Mouse (Mus musculus): ENCODE data around the gene Auts2. TPM values are rescaled to one million over a fixed set of nuclear protein-coding genes. Genes with fewer than 3 reads are reported as not detected.

The Auts2 gene
- polyA plus RNA-seq, 1 experiment from 2014 or later = 71.4 TPM

GRCm38 (mm10) chr5:132400556-132400955 is 142.6 kb downstream of the Auts2 start:
- ATAC-seq (replicated peaks; ENCODE audit: low FRiP score) = no peak
- Histone ChIP-seq H3K4me1 (replicated peaks; ENCODE audit: control insufficient read depth, insufficient read depth, low read length) (peaks cover 15% of the 10 kb centered on the region), H3K4me2 (ENCODE audit: low read depth, low read length, severe bottlenecking) (no peak overlapping the region), H3K36me3 (ENCODE audit: control insufficient read depth, insufficient read depth, low read length) (no peaks in the 10 kb centered on the region), H3K9me3 (ENCODE audit: control insufficient read depth, low read length) (no peaks in the 10 kb centered on the region), H3K27ac (ENCODE audit: low read depth, low read length) (no peak overlapping the region), H3K27me3 (ENCODE audit: control insufficient read depth, insufficient read depth, low read length) (no peaks in the 10 kb centered on the region), H3K4me3 (ENCODE audit: low read depth, low read length) (no peak overlapping the region), H3K9ac (ENCODE audit: low read length) (no peak overlapping the region)
- 87% methylated on average over 10 of the region's 10 CpGs for WGBS
- no peak for DNase-seq (ENCODE audit: low spot score)

DNA sequence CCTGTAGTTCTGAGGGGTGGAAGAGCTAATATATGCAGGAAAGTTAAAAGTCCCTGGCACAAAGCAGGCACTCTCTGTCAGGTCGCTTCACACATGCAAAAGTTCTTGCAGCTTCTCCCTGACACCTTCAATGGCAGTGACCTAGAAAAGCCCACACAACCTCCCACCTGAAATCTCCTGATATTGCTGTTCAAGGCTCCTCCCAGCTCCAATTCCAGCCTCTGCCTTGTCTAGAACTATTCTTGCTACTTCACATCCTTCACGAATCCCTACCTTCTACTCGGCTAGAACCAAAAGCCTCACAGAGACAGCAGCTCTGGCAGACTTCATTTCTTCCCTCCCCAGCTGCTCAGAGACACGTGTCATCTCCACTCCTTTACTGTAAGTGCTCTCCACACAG is 143.7 kb downstream of the Auts2 start:
- 48% methylated on average over 4 of the region's 4 CpGs for WGBS
- peaks cover 17% of the 10 kb centered on the region for H3K4me1 ChIP-seq (replicated peaks; ENCODE audit: control insufficient read depth, insufficient read depth, low read length)

DNA sequence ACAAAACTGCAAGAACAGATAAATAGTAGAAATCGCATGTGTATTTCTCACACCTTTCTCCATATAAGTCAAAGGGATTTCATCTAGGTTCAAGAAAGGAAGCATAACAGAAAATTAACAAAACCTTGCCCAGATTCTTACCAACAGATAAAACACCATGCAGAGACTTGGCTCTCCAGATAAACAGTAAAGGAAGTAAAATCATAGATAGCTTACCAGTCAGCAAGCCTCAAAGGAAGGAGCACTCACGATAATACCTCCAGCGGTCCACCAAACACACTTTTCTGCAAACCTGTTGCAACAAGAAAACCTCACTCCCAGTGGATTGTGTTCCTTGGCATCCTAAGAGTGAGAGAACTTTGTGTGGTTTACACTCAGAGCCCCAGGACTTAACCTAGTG is 147.2 kb downstream of the Auts2 start:
- Histone ChIP-seq H3K4me1 (replicated peaks; ENCODE audit: control insufficient read depth, insufficient read depth, low read length) (peaks cover 21% of the 10 kb centered on the region), H3K36me3 (ENCODE audit: control insufficient read depth, insufficient read depth, low read length) (no peaks in the 10 kb centered on the region), H3K4me2 (ENCODE audit: low read depth, low read length, severe bottlenecking) (no peak overlapping the region), H3K9ac (ENCODE audit: low read length) (no peak overlapping the region), H3K4me3 (ENCODE audit: low read depth, low read length) (no peak overlapping the region), H3K9me3 (ENCODE audit: control insufficient read depth, low read length) (no peaks in the 10 kb centered on the region), H3K27me3 (ENCODE audit: control insufficient read depth, insufficient read depth, low read length) (no peaks in the 10 kb centered on the region), H3K27ac (ENCODE audit: low read depth, low read length) (no peak overlapping the region)
- ATAC-seq (replicated peaks; ENCODE audit: low FRiP score) (no peak), DNase-seq (ENCODE audit: low spot score) (no peak)
- WGBS = 93% methylated on average over 3 of the region's 3 CpGs

More for the DNA sequence above, 143.7 kb downstream of the Auts2 start:
- H3K9ac ChIP-seq (ENCODE audit: low read length) = no peak overlapping the region
- H3K27me3 ChIP-seq (ENCODE audit: control insufficient read depth, insufficient read depth, low read length) = no peaks in the 10 kb centered on the region
- no peak for DNase-seq (ENCODE audit: low spot score)
- no peak overlapping the region for H3K27ac ChIP-seq (ENCODE audit: low read depth, low read length)
- no peak overlapping the region for H3K4me3 ChIP-seq (ENCODE audit: low read depth, low read length)
- no peaks in the 10 kb centered on the region for H3K9me3 ChIP-seq (ENCODE audit: control insufficient read depth, low read length)
- H3K36me3 ChIP-seq (ENCODE audit: control insufficient read depth, insufficient read depth, low read length) = no peaks in the 10 kb centered on the region
- ATAC-seq (replicated peaks; ENCODE audit: low FRiP score) = no peak
- no peak overlapping the region for H3K4me2 ChIP-seq (ENCODE audit: low read depth, low read length, severe bottlenecking)

- WGBS = 42% methylated on average over 6 of the region's 6 CpGs
- Histone ChIP-seq H3K4me2 (ENCODE audit: low read depth, low read length, severe bottlenecking) (no peak overlapping the region), H3K9me3 (ENCODE audit: control insufficient read depth, low read length) (no peaks in the 10 kb centered on the region), H3K9ac (ENCODE audit: low read length) (no peak overlapping the region), H3K27ac (ENCODE audit: low read depth, low read length) (no peak overlapping the region), H3K27me3 (ENCODE audit: control insufficient read depth, insufficient read depth, low read length) (no peaks in the 10 kb centered on the region), H3K4me3 (ENCODE audit: low read depth, low read length) (no peak overlapping the region), H3K4me1 (replicated peaks; ENCODE audit: control insufficient read depth, insufficient read depth, low read length) (peaks cover 14% of the 10 kb centered on the region), H3K36me3 (ENCODE audit: control insufficient read depth, insufficient read depth, low read length) (no peaks in the 10 kb centered on the region)
- ATAC-seq (replicated peaks; ENCODE audit: low FRiP score) (no peak), DNase-seq (ENCODE audit: low spot score) (no peak)
Observed at GRCm38 (mm10) chr5:132394800-132395575, 148.2 kb downstream of the Auts2 start.

DNA sequence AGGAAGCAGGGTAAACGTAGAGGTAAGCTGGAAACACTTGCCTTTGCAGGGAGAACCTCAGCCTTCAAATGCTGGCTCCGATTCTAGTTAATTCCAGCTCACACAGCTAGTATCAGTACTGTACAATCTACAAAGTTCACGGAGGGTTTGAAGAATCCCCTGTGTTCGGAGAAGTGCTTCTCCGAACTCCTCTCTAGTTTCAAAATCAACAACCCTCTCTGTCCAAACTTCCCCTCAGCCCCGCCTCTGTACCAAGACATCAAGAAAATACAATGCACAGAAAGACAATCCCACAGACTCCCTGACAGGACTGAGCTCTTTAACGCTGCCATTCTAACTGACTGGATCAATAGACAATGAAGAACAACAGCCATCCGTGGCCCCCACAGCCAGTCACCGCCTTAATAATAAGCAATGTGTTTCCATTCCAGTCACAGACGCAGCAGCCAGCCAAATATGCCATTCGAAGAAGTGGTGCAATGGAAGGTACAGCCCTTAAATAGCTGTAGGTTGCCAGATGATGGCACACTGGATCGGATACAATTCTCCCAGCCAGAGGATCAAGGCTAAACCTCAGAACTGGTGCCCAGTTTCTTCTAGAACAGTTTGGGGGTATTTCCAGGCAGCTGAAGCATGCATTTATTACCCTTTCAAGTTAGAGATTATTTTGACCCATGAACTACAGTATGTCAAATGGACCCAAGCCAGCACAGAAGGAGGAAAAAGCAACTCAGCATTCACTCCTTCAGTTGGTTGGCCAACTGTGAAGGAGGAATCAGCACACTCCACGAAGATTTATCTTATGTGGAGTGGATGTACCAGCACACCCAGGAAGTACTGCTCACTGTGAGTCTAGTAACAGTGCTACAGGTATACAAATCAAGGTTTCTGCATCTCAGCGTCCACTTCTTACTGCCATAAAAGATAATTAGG is 151.0 kb downstream of the Auts2 start:
- Histone ChIP-seq H3K27me3 (ENCODE audit: control insufficient read depth, insufficient read depth, low read length) (no peaks in the 10 kb centered on the region), H3K4me2 (ENCODE audit: low read depth, low read length, severe bottlenecking) (no peak overlapping the region), H3K9me3 (ENCODE audit: control insufficient read depth, low read length) (no peaks in the 10 kb centered on the region), H3K27ac (ENCODE audit: low read depth, low read length) (no peak overlapping the region), H3K4me1 (replicated peaks; ENCODE audit: control insufficient read depth, insufficient read depth, low read length) (peaks cover 8% of the 10 kb centered on the region; the same call in 1 of the 2 replicates), H3K9ac (ENCODE audit: low read length) (no peak overlapping the region), H3K4me3 (ENCODE audit: low read depth, low read length) (no peak overlapping the region), H3K36me3 (ENCODE audit: control insufficient read depth, insufficient read depth, low read length) (no peaks in the 10 kb centered on the region)
- DNase-seq (ENCODE audit: low spot score) (no peak), ATAC-seq (replicated peaks; ENCODE audit: low FRiP score) (no peak)
- 56% methylated on average over 14 of the region's 14 CpGs for WGBS

GRCm38 (mm10) chr5:132388746-132389145 is 154.4 kb downstream of the Auts2 start:
- H3K4me1 ChIP-seq (replicated peaks; ENCODE audit: control insufficient read depth, insufficient read depth, low read length) = peaks cover 8% of the 10 kb centered on the region; the same call in 1 of the 2 replicates
- H3K9me3 ChIP-seq (ENCODE audit: control insufficient read depth, low read length) = no peaks in the 10 kb centered on the region
- no peaks in the 10 kb centered on the region for H3K27me3 ChIP-seq (ENCODE audit: control insufficient read depth, insufficient read depth, low read length)
- no peak overlapping the region for H3K27ac ChIP-seq (ENCODE audit: low read depth, low read length)
- H3K4me2 ChIP-seq (ENCODE audit: low read depth, low read length, severe bottlenecking) = no peak overlapping the region
- H3K4me3 ChIP-seq (ENCODE audit: low read depth, low read length) = no peak overlapping the region
- ATAC-seq (replicated peaks; ENCODE audit: low FRiP score) (no peak), DNase-seq (ENCODE audit: low spot score) (no peak)
- WGBS = 86% methylated on average over 5 of the region's 5 CpGs
- no peaks in the 10 kb centered on the region for H3K36me3 ChIP-seq (ENCODE audit: control insufficient read depth, insufficient read depth, low read length)
- no peak overlapping the region for H3K9ac ChIP-seq (ENCODE audit: low read length)

DNA sequence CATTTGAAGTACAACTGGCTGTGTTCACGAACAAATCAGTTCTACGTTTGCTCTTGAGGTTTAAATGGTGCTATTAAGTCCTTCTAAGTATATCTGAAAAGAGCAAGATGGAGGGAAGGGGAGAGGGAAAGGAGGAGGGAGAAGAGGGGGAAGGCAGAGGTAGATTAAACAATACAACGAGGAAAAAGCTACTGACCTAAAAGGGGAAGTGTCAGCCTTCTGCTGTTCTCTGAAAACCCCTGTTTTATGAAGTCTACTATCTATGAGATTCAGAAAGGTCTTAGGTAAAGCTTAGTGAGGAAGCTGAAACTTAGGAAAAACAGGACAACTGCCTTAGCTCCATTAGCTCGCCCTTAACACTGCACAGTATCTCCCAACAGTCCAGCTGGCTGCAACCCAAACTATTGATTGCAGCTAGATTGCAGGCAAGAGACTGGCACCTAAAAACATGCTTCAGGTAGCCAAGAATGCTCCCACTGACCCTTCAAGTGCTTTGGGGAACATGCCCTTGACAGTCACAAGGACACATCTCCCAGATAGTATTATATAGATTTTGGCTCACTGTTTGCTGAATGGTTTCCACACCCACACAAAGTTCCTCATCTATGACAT is 157.8 kb downstream of the Auts2 start:
- WGBS = 59% methylated on average over 4 of the region's 4 CpGs
- H3K9ac ChIP-seq (ENCODE audit: low read length) = no peak overlapping the region
- no peak for ATAC-seq (replicated peaks; ENCODE audit: low FRiP score)

GRCm38 (mm10) chr5:132380261-132380660 is 162.9 kb downstream of the Auts2 start:
- Histone ChIP-seq H3K4me2 (ENCODE audit: low read depth, low read length, severe bottlenecking) (no peak overlapping the region), H3K27ac (ENCODE audit: low read depth, low read length) (no peak overlapping the region), H3K9ac (ENCODE audit: low read length) (no peak overlapping the region), H3K36me3 (ENCODE audit: control insufficient read depth, insufficient read depth, low read length) (no peaks in the 10 kb centered on the region), H3K27me3 (ENCODE audit: control insufficient read depth, insufficient read depth, low read length) (no peaks in the 10 kb centered on the region), H3K9me3 (ENCODE audit: control insufficient read depth, low read length) (no peaks in the 10 kb centered on the region), H3K4me3 (ENCODE audit: low read depth, low read length) (no peak overlapping the region), H3K4me1 (replicated peaks; ENCODE audit: control insufficient read depth, insufficient read depth, low read length) (0 out of 2 replicates have a peak, but pooled peaks cover 2% of the 10 kb centered on the region)
- ATAC-seq (replicated peaks; ENCODE audit: low FRiP score) = no peak
- no peak for DNase-seq (ENCODE audit: low spot score)
- WGBS = 56% methylated on average over 5 of the region's 5 CpGs

More for the DNA sequence above, 157.8 kb downstream of the Auts2 start:
- no peak overlapping the region for H3K27ac ChIP-seq (ENCODE audit: low read depth, low read length)
- 0 out of 2 replicates have a peak, but pooled peaks cover 2% of the 10 kb centered on the region for H3K4me1 ChIP-seq (replicated peaks; ENCODE audit: control insufficient read depth, insufficient read depth, low read length)
- H3K4me2 ChIP-seq (ENCODE audit: low read depth, low read length, severe bottlenecking) = no peak overlapping the region
- no peaks in the 10 kb centered on the region for H3K9me3 ChIP-seq (ENCODE audit: control insufficient read depth, low read length)
- no peak overlapping the region for H3K4me3 ChIP-seq (ENCODE audit: low read depth, low read length)
- no peaks in the 10 kb centered on the region for H3K36me3 ChIP-seq (ENCODE audit: control insufficient read depth, insufficient read depth, low read length)
- no peaks in the 10 kb centered on the region for H3K27me3 ChIP-seq (ENCODE audit: control insufficient read depth, insufficient read depth, low read length)
- DNase-seq (ENCODE audit: low spot score) = no peak

Data from forebrain, embryonic 11.5 days (tissue).